Mouse (Mus musculus): ENCODE measurements around the gene Tns4. TPM values are rescaled to one million over a fixed set of nuclear protein-coding genes. Genes with fewer than 3 reads are reported as not detected.
A peak's percentile ranks its signal among the peaks of the same experiment; 100 is the strongest.

The Tns4 gene
- polyA plus RNA-seq, 1 experiment from 2014 or later = 0.74 TPM

DNA sequence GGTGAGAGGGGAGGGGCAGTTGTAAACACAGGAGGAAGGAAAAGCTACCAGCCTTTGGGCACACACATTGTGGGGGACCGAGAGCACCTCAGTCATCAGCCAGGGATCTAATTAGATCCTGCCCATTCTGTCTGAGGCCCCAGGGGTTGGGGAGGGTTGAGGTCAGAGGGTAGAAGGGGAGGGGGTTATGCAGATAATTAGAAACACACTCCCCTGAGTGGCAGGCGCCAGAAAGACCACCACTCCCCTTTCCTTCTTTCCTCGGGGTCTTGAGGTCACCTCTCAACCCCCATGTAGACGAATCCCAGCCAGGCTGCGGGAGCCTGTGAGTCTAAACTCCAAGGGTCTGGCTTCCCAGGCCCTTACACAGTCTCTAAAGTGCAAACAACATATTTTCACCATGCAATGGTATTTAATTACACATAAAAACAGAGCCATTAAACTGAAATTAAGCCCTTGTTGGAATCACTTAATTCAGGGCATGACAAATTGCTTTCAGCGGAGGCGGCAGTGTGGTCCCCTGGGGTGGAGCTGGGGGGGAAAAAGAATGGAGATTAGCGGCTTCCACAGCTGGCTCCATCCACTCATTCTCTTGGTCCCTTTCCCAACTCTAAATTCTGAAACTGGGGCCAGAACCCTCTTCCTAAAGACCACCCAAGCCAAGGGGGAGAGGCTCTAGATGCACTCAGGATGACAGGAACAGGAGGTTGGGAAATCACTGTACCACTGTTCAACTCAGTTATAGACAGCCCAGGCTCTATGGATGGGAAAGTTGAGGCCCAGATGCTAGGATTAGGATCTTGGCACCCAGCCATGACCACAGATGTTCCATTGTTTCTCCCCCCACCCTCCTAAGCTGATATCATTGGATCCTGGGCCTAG lies 33.3 kb downstream of the Tns4 start:
- Histone ChIP-seq H3K9me3 (replicated peaks) (no peaks in the 10 kb centered on the region), H3K4me1 (peaks cover 63% of the 10 kb centered on the region), H3K36me3 (peaks cover 39% of the 10 kb centered on the region), H3K27ac (peak overlapping the region; percentile 85), H3K27me3 (ENCODE audit: low read depth, poor library complexity, severe bottlenecking) (no peaks in the 10 kb centered on the region), H3K4me3 (peak overlapping the region; percentile 24)
- WGBS = 1% methylated on average over 8 of the region's 8 CpGs
- DNase-seq (ENCODE audit: low spot score) = peak; percentile 84

DNA sequence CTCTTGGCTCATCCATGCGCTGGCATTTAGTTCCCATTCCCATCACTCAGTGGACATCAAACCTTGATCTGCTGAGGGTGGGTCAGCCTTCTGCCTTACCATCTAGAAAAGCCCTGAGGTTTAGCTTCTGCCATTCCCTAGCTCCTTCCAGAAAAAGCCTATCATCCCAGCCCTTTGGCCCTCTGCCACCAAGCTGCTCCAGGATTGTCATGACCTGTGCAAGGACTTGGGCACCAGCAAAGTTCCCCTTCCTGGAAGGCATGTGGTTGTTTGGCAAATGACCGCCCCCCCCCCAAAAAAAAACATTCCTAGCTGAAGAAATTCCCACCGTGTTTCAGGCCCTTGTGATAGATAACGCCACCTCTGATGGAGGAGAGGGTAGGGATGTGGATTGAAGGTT lies 34.0 kb downstream of the Tns4 start:
- Histone ChIP-seq H3K27me3 (ENCODE audit: low read depth, poor library complexity, severe bottlenecking) (no peaks in the 10 kb centered on the region), H3K27ac (peak overlapping the region; percentile 85), H3K36me3 (peaks cover 46% of the 10 kb centered on the region), H3K4me1 (peaks cover 56% of the 10 kb centered on the region), H3K4me3 (peak overlapping the region; percentile 24), H3K9me3 (replicated peaks) (no peaks in the 10 kb centered on the region)
- no peak for DNase-seq (ENCODE audit: low spot score)
- WGBS = 30% methylated on average over 4 of the region's 4 CpGs

- peak overlapping the region; percentile 85 for H3K27ac ChIP-seq
- peak overlapping the region; percentile 89 for H3K4me3 ChIP-seq
- H3K4me1 ChIP-seq = peaks cover 71% of the 10 kb centered on the region
- no peaks in the 10 kb centered on the region for H3K27me3 ChIP-seq (ENCODE audit: low read depth, poor library complexity, severe bottlenecking)
- DNase-seq (ENCODE audit: low spot score) = no peak
- 51% methylated on average over 2 of the region's 2 CpGs for WGBS
- peaks cover 97% of the 10 kb centered on the region for H3K36me3 ChIP-seq
- no peaks in the 10 kb centered on the region for H3K9me3 ChIP-seq (replicated peaks)
These were observed 41.5 kb downstream of the Tns4 start for GRCm38 (mm10) chr11:99047643-99048042.

- H3K36me3 ChIP-seq = peaks cover 94% of the 10 kb centered on the region
- no peaks in the 10 kb centered on the region for H3K9me3 ChIP-seq (replicated peaks)
- H3K4me3 ChIP-seq = peak overlapping the region; percentile 89
These were observed 42.0 kb downstream of the Tns4 start for GRCm38 (mm10) chr11:99047120-99047519.

DNA sequence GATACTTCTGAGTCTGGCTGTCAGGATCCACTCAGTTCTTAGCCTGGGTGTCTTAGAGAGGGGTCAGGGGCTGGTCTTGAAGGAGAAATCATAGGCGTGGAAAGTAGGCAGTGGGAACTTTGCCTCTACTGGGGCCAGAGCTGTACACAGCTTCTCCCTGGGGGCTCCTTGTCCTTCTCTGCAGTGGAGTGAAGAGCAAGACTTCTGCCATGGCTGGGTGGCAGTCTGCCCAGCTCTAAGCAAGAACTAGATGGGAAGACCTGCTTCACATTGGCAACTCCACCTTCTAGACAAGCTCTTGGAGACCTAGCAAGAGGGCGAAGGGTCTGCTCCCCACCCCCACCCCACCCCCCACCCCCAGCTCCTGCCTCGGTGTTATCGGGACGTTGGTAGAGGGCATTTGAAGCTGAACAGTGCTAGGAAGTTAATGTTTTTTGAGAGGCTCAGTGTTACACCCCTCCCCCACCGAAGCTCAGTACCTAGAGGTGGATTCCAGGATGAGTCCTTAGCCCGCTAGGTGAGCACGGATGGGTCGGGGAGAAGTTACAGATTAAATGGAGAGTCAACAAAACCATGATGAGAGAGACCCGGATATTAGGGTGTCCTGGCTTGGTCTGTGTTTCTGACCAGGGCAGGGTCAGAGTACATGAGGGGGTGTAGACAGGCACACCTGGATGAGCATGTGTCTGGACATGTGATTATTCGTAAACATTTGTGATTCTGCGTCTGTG lies 43.8 kb downstream of the Tns4 start:
- WGBS = 80% methylated on average over 12 of the region's 12 CpGs
- peaks cover 76% of the 10 kb centered on the region for H3K36me3 ChIP-seq

More at GRCm38 (mm10) chr11:99047120-99047519, 42.0 kb downstream of the Tns4 start:
- Histone ChIP-seq H3K27me3 (ENCODE audit: low read depth, poor library complexity, severe bottlenecking) (no peaks in the 10 kb centered on the region), H3K27ac (peak overlapping the region; percentile 85), H3K4me1 (peaks cover 73% of the 10 kb centered on the region)
- peak; percentile 71 for DNase-seq (ENCODE audit: low spot score)
- 14% methylated on average over 5 of the region's 5 CpGs for WGBS

DNA sequence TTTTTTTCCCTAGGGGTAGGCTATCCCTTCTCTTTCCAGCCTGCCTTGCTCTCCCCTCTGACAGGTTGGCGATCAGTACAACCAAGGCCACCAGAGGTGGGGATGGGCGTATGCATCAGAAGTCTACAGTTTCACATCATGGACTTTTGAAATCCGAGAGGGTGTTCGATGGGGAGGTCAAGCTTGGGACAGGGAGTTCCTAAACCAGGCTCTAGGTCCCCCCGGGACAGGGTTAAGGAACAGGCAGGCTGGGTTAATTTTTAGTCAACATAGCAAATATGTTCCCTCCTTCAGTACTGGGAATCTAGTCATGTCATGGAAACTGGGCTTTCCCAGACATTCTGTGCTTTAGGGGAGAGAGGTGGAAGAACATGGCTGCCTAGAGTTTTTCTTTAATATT lies 44.8 kb downstream of the Tns4 start:
- H3K4me1 ChIP-seq = peaks cover 87% of the 10 kb centered on the region
- H3K36me3 ChIP-seq = peaks cover 66% of the 10 kb centered on the region
- WGBS = 57% methylated on average over 5 of the region's 5 CpGs
- no peaks in the 10 kb centered on the region for H3K27me3 ChIP-seq (ENCODE audit: low read depth, poor library complexity, severe bottlenecking)
- peak overlapping the region; percentile 38; the same call in 1 of the 2 replicates for H3K27ac ChIP-seq
- DNase-seq (ENCODE audit: low spot score) = no peak
- no peaks in the 10 kb centered on the region for H3K9me3 ChIP-seq (replicated peaks)
- H3K4me3 ChIP-seq = peak overlapping the region; percentile 89

More for the DNA sequence above, 43.8 kb downstream of the Tns4 start:
- DNase-seq (ENCODE audit: low spot score) = no peak
- peak overlapping the region; percentile 89 for H3K4me3 ChIP-seq
- peaks cover 78% of the 10 kb centered on the region for H3K4me1 ChIP-seq
- H3K27me3 ChIP-seq (ENCODE audit: low read depth, poor library complexity, severe bottlenecking) = no peaks in the 10 kb centered on the region
- H3K27ac ChIP-seq = peak overlapping the region; percentile 32
- H3K9me3 ChIP-seq (replicated peaks) = no peaks in the 10 kb centered on the region

DNA sequence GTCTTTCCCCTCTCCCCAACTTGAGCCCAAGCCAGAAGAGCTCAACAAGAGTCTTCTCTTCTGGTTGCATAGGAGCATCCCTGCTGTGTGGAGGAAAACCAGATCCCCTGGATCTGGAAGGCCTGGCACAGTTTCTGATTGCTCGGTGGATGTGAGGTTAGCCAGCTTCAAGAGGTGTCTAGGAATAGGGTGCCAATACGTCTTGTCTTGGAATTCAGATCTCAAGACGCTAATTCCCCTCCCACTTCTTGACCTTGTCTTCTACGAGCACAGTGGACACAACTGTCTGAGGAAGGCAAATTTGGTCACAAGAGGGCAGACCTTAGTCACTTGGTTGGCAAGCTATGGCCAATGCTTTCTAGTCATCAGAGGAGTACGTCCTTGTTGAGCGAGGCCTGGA lies 45.5 kb downstream of the Tns4 start:
- peaks cover 87% of the 10 kb centered on the region for H3K4me1 ChIP-seq
- H3K9me3 ChIP-seq (replicated peaks) = no peaks in the 10 kb centered on the region
- H3K27ac ChIP-seq = peak overlapping the region; percentile 38; the same call in 1 of the 2 replicates
- peaks cover 59% of the 10 kb centered on the region for H3K36me3 ChIP-seq
- H3K27me3 ChIP-seq (ENCODE audit: low read depth, poor library complexity, severe bottlenecking) = no peaks in the 10 kb centered on the region
- WGBS = 64% methylated on average over 6 of the region's 6 CpGs
- H3K4me3 ChIP-seq = peak overlapping the region; percentile 89
- no peak for DNase-seq (ENCODE audit: low spot score)

GRCm38 (mm10) chr11:99042834-99043431 lies 46.2 kb downstream of the Tns4 start:
- peaks cover 84% of the 10 kb centered on the region for H3K4me1 ChIP-seq
- peaks cover 52% of the 10 kb centered on the region for H3K36me3 ChIP-seq
- H3K27ac ChIP-seq = peak overlapping the region; percentile 97
- DNase-seq (ENCODE audit: low spot score) = peak; percentile 41
- H3K4me3 ChIP-seq = peak overlapping the region; percentile 89
- 38% methylated on average over 12 of the region's 12 CpGs for WGBS
- no peaks in the 10 kb centered on the region for H3K9me3 ChIP-seq (replicated peaks)
- no peaks in the 10 kb centered on the region for H3K27me3 ChIP-seq (ENCODE audit: low read depth, poor library complexity, severe bottlenecking)

DNA sequence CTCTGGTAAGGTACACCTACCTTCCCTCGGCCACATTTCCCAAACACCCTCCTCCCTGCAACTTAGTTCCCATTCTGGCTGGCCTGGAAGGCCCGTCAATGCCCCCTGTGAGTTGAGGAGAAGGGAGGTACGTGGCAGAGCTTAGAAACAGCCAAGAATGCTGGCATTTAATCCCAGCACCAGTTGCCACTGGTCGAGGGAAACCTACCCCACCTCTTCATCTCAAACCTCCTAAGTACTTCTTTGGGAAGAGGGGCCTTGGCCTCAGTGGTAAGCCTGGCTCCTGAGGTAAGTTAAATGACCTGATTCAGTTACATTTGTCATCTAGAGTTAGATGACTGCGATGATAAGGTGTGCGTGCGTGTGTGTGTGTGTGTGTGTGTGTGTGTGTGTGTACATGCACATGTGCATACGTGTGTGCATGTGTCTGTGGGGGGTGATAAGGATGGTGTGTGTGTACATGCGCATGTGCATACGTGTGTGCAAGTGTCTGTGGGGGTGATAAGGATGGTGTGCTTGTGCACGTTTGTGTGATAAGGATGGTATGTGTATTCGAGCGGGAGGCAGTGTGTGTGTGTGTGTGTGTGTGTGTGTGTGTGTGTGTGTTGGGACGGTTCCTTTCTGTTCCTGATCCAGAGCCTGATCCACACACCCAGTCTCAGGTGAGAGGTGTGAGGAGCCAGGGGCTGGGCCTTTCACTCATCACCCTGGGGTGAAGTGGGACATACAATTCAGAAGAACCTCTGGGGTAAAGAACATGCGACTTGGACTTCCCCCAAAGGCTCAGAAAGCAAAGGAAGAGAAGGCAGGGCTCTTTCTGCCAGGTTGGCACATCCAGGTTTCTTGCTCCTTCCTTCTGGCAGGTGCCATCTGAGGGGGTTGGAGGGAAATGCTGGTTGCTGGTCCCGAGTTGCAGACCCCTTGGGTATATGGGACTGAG lies 47.0 kb downstream of the Tns4 start:
- peak overlapping the region; percentile 97 for H3K27ac ChIP-seq
- peaks cover 80% of the 10 kb centered on the region for H3K4me1 ChIP-seq
- WGBS = 48% methylated on average over 16 of the region's 16 CpGs
- H3K4me3 ChIP-seq = peak overlapping the region; percentile 89
- H3K9me3 ChIP-seq (replicated peaks) = no peaks in the 10 kb centered on the region
- H3K36me3 ChIP-seq = peaks cover 44% of the 10 kb centered on the region
- DNase-seq (ENCODE audit: low spot score) = peak; percentile 45
- no peaks in the 10 kb centered on the region for H3K27me3 ChIP-seq (ENCODE audit: low read depth, poor library complexity, severe bottlenecking)

GRCm38 (mm10) chr11:99041051-99041729 lies 47.9 kb downstream of the Tns4 start, which contains the start of gene Igfbp4:
Igfbp4 (plus strand) TSS chr11:99041244.
- H3K4me1 ChIP-seq = peaks cover 71% of the 10 kb centered on the region
- H3K36me3 ChIP-seq = peaks cover 36% of the 10 kb centered on the region
- H3K4me3 ChIP-seq = peak within 1 kb of the TSS; percentile 89
- peak; percentile 90 for DNase-seq (ENCODE audit: low spot score)
- no peaks in the 10 kb centered on the region for H3K27me3 ChIP-seq (ENCODE audit: low read depth, poor library complexity, severe bottlenecking)
- H3K27ac ChIP-seq = peak within 1 kb of the TSS; percentile 97
- H3K9me3 ChIP-seq (replicated peaks) = no peaks in the 10 kb centered on the region
- under 1% methylated on average over 63 of the region's 63 CpGs for WGBS

GRCm38 (mm10) chr11:99040346-99040974 lies 48.6 kb downstream of the Tns4 start:
- H3K36me3 ChIP-seq = peaks cover 29% of the 10 kb centered on the region
- WGBS = under 1% methylated on average over 17 of the region's 17 CpGs
- H3K4me3 ChIP-seq = peak overlapping the region; percentile 89
- H3K9me3 ChIP-seq (replicated peaks) = no peaks in the 10 kb centered on the region
- no peak for DNase-seq (ENCODE audit: low spot score)
- H3K27me3 ChIP-seq (ENCODE audit: low read depth, poor library complexity, severe bottlenecking) = no peaks in the 10 kb centered on the region
- H3K4me1 ChIP-seq = peaks cover 64% of the 10 kb centered on the region
- peak overlapping the region; percentile 97 for H3K27ac ChIP-seq

All from limb, embryonic 10.5 days (tissue).